Mouse (Mus musculus) intestine, postnatal 0 days (tissue): ENCODE measurements around the gene Lmf1. TPM values are rescaled to one million over a fixed set of nuclear protein-coding genes. Genes with fewer than 3 reads are reported as not detected.

Experiments
- ATAC-seq: fragments of 200-750 bp; cut with Nextera tagmentation; 2 replicates; pipeline ENCODE4 v1.8.0; 2017; ENCODE audit warnings: mild to moderate bottlenecking, moderate TSS enrichment, moderate library complexity
- H3K27ac ChIP-seq: fragments of 300-500 bp; sonication (generic); 2 replicates; pipeline ENCODE4 v1.5.1; 2014; ENCODE audit warnings: mild to moderate bottlenecking, low read depth, low read length, moderate library complexity
- H3K27me3 ChIP-seq: fragments of 300-500 bp; sonication (generic); replicated peaks from 2 replicates; pipeline ENCODE4 v1.6.1; 2014; ENCODE audit warnings: low read length, mixed read lengths; ENCODE audit not compliant: control insufficient read depth, insufficient read depth
- H3K36me3 ChIP-seq: fragments of 300-500 bp; sonication (generic); 2 replicates; pipeline ENCODE4 v1.6.1; 2014; ENCODE audit warnings: mild to moderate bottlenecking, moderate library complexity; ENCODE audit not compliant: control insufficient read depth, insufficient read depth
- H3K4me1 ChIP-seq: fragments of 300-500 bp; sonication (generic); replicated peaks from 2 replicates; pipeline ENCODE4 v1.6.1; 2014; ENCODE audit warnings: antibody characterized with exemption, low read length, mixed read lengths; ENCODE audit not compliant: control insufficient read depth, insufficient read depth
- H3K4me2 ChIP-seq: fragments of 300-500 bp; sonication (generic); replicated peaks from 2 replicates; pipeline ENCODE4 v1.6.1; 2014; ENCODE audit warnings: low read depth, mild to moderate bottlenecking, moderate library complexity
- H3K4me3 ChIP-seq: fragments of 300-500 bp; sonication (generic); 2 replicates; pipeline ENCODE4 v1.5.1; 2014; ENCODE audit warnings: low read depth, low read length
- H3K9ac ChIP-seq: fragments of 300-500 bp; sonication (generic); 2 replicates; pipeline ENCODE4 v1.6.1; 2014; ENCODE audit warnings: mild to moderate bottlenecking, low read depth, low read length
- H3K9me3 ChIP-seq: fragments of 300-500 bp; sonication (generic); 2 replicates; pipeline ENCODE4 v1.6.1; 2016; ENCODE audit warnings: mixed run types; ENCODE audit not compliant: control insufficient read depth
- CTCF ChIP-seq: sonication (generic); IDR thresholded peaks from 2 replicates; pipeline ENCODE4 v1.5.1; 2016; ENCODE audit warnings: low read depth, mild to moderate bottlenecking, control low read depth, antibody characterized with exemption, moderate library complexity
- WGBS: fragments of 180-500 bp; shearing (Covaris S2); extraction: QIAGEN DNeasy Blood & Tissue Kit; methylation state at CpG from one replicate; pipeline ENCODE4 v1.1.7; 2014; 5-methylcytosine and 5-hydroxymethylcytosine counted together
- polyA plus RNA-seq: library from polyadenylated mRNA; unstranded; fragments of >200 nt; fragmentation: Nextera tagmentation; extraction: Ambion mirVana; gene quantifications from 2 replicates; pipeline ENCODE4 v1.2.1, GENCODE M21; 2015

Gene Lmf1
- polyA plus RNA-seq, 1 experiment from 2014 or later, result 16.5 TPM

DNA sequence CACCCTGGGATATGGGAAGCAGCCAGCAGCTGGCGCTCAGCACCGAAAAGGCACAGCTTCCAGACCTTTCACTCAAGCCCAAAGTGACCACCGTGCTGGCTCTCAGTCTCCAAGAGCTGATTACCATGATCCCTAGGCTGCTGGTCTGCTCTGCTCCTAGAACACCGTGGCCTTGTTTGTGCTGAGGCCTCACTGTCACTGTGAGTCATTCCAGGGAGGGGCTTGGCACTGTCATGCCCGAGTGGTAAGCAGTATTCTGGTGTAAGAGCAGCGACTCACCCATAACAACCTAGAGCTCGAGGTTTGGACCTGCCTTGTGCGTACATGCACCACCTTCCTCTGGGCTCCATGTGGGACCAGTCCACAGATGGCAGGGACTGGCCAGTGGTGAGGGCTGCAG lies 63.1 kb downstream of the Lmf1 start:
- Histone ChIP-seq H3K4me1 (no peaks in the 10 kb centered on the region; the same call in 1 of the 2 replicates), H3K27ac (no peak overlapping the region), H3K9ac (no peak overlapping the region), H3K4me3 (no peak overlapping the region), H3K36me3 (0 out of 2 replicates have a peak, but pooled peaks cover 5% of the 10 kb centered on the region), H3K4me2 (no peak overlapping the region), H3K27me3 (no peaks in the 10 kb centered on the region), H3K9me3 (no peaks in the 10 kb centered on the region)
- no peak for TF ChIP-seq CTCF
- ATAC-seq, result peak; percentile 53; the same call in 1 of the 2 replicates
- 55% methylated on average over 8 of the region's 8 CpGs for WGBS

DNA sequence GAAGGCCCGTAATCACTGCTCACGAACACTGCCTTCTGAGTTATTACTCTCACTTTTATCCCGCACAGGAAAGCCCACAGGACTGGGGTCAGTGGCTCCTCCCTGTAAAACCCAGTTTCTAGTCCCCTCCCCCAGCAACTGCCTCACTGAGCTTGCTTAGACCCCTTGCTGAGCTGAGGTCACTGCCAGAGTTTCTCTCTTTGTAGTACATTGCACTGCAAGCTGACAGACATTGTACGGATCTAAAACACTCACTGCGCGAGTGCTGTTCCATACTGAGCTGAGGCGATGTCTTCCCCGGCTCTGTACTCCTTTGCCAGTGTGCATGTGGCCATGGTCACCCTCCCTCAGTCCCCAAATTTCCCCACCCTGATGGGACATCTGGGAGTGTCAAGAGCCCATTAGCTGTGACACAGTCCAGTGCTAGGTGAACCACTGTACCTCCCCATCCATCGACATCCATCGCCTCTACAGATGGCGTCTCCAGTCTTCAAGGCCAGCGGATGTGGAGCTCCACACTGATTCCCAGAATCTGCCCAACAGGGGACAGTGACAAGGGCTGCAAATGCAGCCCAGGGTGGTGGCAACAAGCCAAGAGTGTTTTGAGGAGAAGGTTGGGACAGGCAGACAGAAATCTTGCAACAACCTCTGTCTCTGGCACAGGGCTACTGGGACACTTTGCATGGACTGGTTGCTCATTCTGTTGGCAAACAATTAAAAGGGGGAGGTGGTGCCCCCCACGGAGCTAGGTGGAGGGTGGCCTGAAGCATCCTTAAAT lies 64.8 kb downstream of the Lmf1 start:
- no peaks in the 10 kb centered on the region for H3K27me3 ChIP-seq
- H3K36me3 ChIP-seq, result peaks cover 5% of the 10 kb centered on the region; the same call in 1 of the 2 replicates
- no peak overlapping the region for H3K4me3 ChIP-seq
- WGBS, result 79% methylated on average over 13 of the region's 13 CpGs
- H3K4me2 ChIP-seq, result no peak overlapping the region
- no peak overlapping the region for H3K27ac ChIP-seq
- no peaks in the 10 kb centered on the region for H3K4me1 ChIP-seq
- no peak for TF ChIP-seq CTCF
- no peaks in the 10 kb centered on the region for H3K9me3 ChIP-seq
- no peak for ATAC-seq
- H3K9ac ChIP-seq, result no peak overlapping the region

DNA sequence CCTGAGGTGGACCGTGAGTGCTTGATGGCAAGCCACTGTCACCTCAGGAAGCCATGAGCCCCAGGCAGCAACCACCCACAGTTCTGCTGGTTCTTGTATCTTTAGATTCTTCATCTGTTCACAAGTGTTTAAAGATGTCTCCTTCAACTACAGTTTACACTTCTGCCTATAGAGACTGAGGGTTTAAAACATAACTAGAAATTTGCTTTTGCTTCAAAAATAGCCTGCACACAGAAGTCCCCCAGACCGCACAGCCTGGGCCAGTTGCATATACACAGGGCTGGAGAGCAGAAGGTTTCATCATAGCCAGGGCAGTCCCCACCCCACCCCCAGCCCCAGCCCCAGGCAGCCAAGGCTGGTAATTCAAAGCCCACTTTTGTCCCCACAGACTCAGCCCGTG lies 65.9 kb downstream of the Lmf1 start:
- WGBS, result 92% methylated on average over 3 of the region's 3 CpGs

DNA sequence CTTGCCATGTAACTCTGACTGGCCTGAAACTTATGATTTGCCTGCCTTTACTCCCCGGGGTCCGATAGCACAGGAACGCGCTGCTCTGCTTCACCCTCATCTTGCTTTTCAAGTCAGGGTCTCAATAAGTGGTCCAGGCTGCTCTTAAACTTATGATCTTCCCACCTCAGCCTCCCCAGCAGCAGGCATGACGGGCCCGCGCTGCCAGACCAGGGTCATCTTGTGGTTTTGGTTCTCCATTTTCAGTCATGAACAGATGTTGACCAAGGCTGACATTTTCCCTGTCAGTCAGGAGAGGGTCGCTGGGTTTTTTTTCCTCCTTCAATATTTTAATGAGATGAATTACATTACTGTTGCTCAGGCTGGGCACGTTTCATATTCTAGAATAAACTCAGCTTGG lies 66.8 kb downstream of the Lmf1 start:
- H3K4me1 ChIP-seq, result no peaks in the 10 kb centered on the region
- peaks cover 8% of the 10 kb centered on the region; the same call in 1 of the 2 replicates for H3K36me3 ChIP-seq
- no peak overlapping the region for H3K4me3 ChIP-seq
- WGBS, result 90% methylated on average over 9 of the region's 9 CpGs
- no peak overlapping the region for H3K9ac ChIP-seq
- H3K27ac ChIP-seq, result no peak overlapping the region
- H3K4me2 ChIP-seq, result no peak overlapping the region
- no peaks in the 10 kb centered on the region for H3K9me3 ChIP-seq
- no peak for ATAC-seq
- H3K27me3 ChIP-seq, result no peaks in the 10 kb centered on the region
- no peak for TF ChIP-seq CTCF

More for the DNA sequence above, 65.9 kb downstream of the Lmf1 start:
- Histone ChIP-seq H3K36me3 (peaks cover 7% of the 10 kb centered on the region; the same call in 1 of the 2 replicates), H3K4me3 (no peak overlapping the region), H3K9me3 (no peaks in the 10 kb centered on the region), H3K27ac (no peak overlapping the region), H3K4me2 (no peak overlapping the region), H3K4me1 (no peaks in the 10 kb centered on the region), H3K27me3 (no peaks in the 10 kb centered on the region), H3K9ac (no peak overlapping the region)
- TF ChIP-seq CTCF, result no peak
- no peak for ATAC-seq

DNA sequence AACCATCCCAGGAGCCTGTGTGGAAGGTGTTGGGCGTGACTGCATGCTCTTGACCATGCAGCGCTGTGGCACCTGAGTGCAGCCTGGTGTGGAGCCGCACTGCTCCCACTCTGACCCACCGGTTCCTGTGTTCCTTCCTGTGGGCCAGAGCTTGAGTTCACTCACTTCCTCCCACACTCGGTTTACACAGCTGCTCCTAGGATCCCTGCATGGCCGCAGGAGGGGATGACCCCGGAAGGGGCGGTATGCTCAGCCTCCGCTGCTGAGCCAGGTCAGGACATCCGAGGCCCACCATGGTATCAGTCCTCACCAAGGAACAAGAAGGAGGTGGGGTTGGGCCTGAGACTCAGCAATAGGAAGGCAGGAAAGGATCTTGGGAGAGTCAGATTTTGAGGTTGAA lies 69.0 kb downstream of the Lmf1 start:
- TF ChIP-seq CTCF, result no peak
- WGBS, result 78% methylated on average over 10 of the region's 10 CpGs
- Histone ChIP-seq H3K4me1 (no peaks in the 10 kb centered on the region), H3K4me2 (no peak overlapping the region), H3K27me3 (no peaks in the 10 kb centered on the region), H3K27ac (no peak overlapping the region), H3K9me3 (no peaks in the 10 kb centered on the region), H3K4me3 (no peak overlapping the region), H3K36me3 (peaks cover 8% of the 10 kb centered on the region; the same call in 1 of the 2 replicates), H3K9ac (no peak overlapping the region)
- no peak for ATAC-seq

DNA sequence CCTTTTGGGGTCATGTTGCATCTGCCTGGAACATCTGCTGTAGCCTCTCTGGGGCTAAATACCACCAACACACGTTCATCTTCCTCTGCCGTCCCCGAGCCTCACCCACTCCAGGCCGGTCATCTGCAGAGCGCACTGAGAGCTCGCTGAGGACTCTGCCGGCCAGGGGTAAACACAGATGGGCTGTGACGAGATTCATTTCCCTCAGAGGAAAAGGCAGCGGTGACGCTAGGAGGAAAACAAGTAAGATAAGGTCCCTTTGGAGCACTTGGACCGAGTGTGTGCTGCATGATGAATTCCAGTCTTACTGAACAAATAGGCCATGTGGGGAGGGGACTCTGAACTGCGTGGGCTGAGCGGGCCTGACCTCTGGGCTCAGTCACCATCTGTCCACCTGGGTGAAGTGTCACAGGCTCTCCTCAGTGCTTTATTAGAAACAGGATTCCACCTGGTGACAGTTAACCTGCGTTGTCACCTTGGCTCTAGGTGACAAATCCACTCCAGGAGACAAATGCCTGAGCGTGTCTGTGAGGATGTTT lies 69.9 kb downstream of the Lmf1 start:
- H3K9me3 ChIP-seq, result no peaks in the 10 kb centered on the region
- H3K4me1 ChIP-seq, result no peaks in the 10 kb centered on the region
- WGBS, result 55% methylated on average over 15 of the region's 15 CpGs
- no peak overlapping the region for H3K4me3 ChIP-seq
- H3K4me2 ChIP-seq, result no peak overlapping the region
- peaks cover 8% of the 10 kb centered on the region; the same call in 1 of the 2 replicates for H3K36me3 ChIP-seq
- H3K27me3 ChIP-seq, result no peaks in the 10 kb centered on the region
- no peak for ATAC-seq
- H3K9ac ChIP-seq, result no peak overlapping the region
- H3K27ac ChIP-seq, result no peak overlapping the region
- no peak for TF ChIP-seq CTCF
